Mouse (Mus musculus): Measurements from ENCODE around the gene Pten. TPM values are rescaled to one million over a fixed set of nuclear protein-coding genes. Genes with fewer than 3 reads are reported as not detected.

Pten gene
- polyA plus RNA-seq, 1 experiment: 64.1 TPM

- Histone ChIP-seq H3K27ac (ENCODE audit: insufficient read depth, low read length) (peak overlapping the region; percentile 75), H3K9ac (ENCODE audit: low read depth, poor library complexity, severe bottlenecking) (peak overlapping the region; percentile 72), H3K4me3 (ENCODE audit: low read depth, low read length) (peak overlapping the region; percentile 94), H3K27me3 (ENCODE audit: control insufficient read depth, insufficient read depth, low read length, poor library complexity, severe bottlenecking) (no peaks in the 10 kb centered on the region), H3K36me3 (ENCODE audit: control insufficient read depth, insufficient read depth, low read length, poor library complexity, severe bottlenecking) (peaks cover 3% of the 10 kb centered on the region; the same call in 1 of the 2 replicates), H3K9me3 (replicated peaks; ENCODE audit: control insufficient read depth, insufficient read depth, low read length, poor library complexity, severe bottlenecking) (no peaks in the 10 kb centered on the region), H3K4me1 (ENCODE audit: control insufficient read depth, insufficient read depth, low read length) (no peaks in the 10 kb centered on the region)
- TF ChIP-seq EP300 (IDR thresholded peaks at IDR 0.05; ENCODE audit: insufficient read depth, low read depth, low read length) (peak; percentile 73; the same call in 1 of the 2 replicates), POLR2A (IDR thresholded peaks at IDR 0.05; ENCODE audit: insufficient read depth, low read length) (peak; percentile 94), CTCF (IDR thresholded peaks at IDR 0.05; ENCODE audit: low read depth, low read length) (peak; percentile 18)
Measured at GRCm38 (mm10) chr19:32755792-32756635, 1.3 kb upstream of the Pten start.

- H3K27ac ChIP-seq (ENCODE audit: insufficient read depth, low read length): peak overlapping the region; percentile 44; the same call in 1 of the 2 replicates
Measured at GRCm38 (mm10) chr19:32756636-32756899, 729 bp upstream of the Pten start.

DNA sequence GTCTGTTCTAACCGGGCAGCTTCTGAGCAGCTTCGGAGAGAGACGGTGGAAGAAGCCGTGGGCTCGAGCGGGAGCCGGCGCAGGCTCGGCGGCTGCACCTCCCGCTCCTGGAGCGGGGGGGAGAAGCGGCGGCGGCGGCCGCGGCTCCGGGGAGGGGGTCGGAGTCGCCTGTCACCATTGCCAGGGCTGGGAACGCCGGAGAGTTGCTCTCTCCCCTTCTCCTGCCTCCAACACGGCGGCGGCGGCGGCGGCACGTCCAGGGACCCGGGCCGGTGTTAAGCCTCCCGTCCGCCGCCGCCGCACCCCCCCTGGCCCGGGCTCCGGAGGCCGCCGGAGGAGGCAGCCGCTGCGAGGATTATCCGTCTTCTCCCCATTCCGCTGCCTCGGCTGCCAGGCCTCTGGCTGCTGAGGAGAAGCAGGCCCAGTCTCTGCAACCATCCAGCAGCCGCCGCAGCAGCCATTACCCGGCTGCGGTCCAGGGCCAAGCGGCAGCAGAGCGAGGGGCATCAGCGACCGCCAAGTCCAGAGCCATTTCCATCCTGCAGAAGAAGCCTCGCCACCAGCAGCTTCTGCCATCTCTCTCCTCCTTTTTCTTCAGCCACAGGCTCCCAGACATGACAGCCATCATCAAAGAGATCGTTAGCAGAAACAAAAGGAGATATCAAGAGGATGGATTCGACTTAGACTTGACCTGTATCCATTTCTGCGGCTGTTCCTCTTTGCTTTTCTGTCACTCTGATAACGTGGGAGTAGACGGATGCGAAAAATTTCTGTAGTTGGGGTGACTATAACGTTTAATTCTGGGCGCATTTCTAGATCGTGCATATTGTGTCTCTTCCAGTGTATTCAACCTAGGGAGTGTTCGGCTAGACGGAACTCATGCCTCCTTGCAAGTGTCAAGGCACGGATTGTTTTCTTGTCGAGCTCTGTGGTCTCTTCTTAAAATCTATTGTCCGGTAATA lies 815 bp downstream of the Pten start:
- peak overlapping the region; percentile 20; the same call in 1 of the 2 replicates for H3K27ac ChIP-seq (ENCODE audit: insufficient read depth, low read length)
- no peak for TF ChIP-seq POLR2A (IDR thresholded peaks at IDR 0.05; ENCODE audit: insufficient read depth, low read length)
- no peak for TF ChIP-seq CTCF (IDR thresholded peaks at IDR 0.05; ENCODE audit: low read depth, low read length)
- TF ChIP-seq EP300 (IDR thresholded peaks at IDR 0.05; ENCODE audit: insufficient read depth, low read depth, low read length): no peak
- H3K27me3 ChIP-seq (ENCODE audit: control insufficient read depth, insufficient read depth, low read length, poor library complexity, severe bottlenecking): no peaks in the 10 kb centered on the region
- no peaks in the 10 kb centered on the region for H3K4me1 ChIP-seq (ENCODE audit: control insufficient read depth, insufficient read depth, low read length)
- H3K9me3 ChIP-seq (replicated peaks; ENCODE audit: control insufficient read depth, insufficient read depth, low read length, poor library complexity, severe bottlenecking): no peaks in the 10 kb centered on the region
- peaks cover 9% of the 10 kb centered on the region for H3K36me3 ChIP-seq (ENCODE audit: control insufficient read depth, insufficient read depth, low read length, poor library complexity, severe bottlenecking)
- peak overlapping the region; percentile 95 for H3K4me3 ChIP-seq (ENCODE audit: low read depth, low read length)
- H3K9ac ChIP-seq (ENCODE audit: low read depth, poor library complexity, severe bottlenecking): peak overlapping the region; percentile 97

More at GRCm38 (mm10) chr19:32756636-32756899, 729 bp upstream of the Pten start:
- Histone ChIP-seq H3K4me3 (ENCODE audit: low read depth, low read length) (peak overlapping the region; percentile 94), H3K27me3 (ENCODE audit: control insufficient read depth, insufficient read depth, low read length, poor library complexity, severe bottlenecking) (no peaks in the 10 kb centered on the region), H3K4me1 (ENCODE audit: control insufficient read depth, insufficient read depth, low read length) (no peaks in the 10 kb centered on the region), H3K36me3 (ENCODE audit: control insufficient read depth, insufficient read depth, low read length, poor library complexity, severe bottlenecking) (peaks cover 3% of the 10 kb centered on the region; the same call in 1 of the 2 replicates), H3K9me3 (replicated peaks; ENCODE audit: control insufficient read depth, insufficient read depth, low read length, poor library complexity, severe bottlenecking) (no peaks in the 10 kb centered on the region), H3K9ac (ENCODE audit: low read depth, poor library complexity, severe bottlenecking) (peak overlapping the region; percentile 72)
- TF ChIP-seq EP300 (IDR thresholded peaks at IDR 0.05; ENCODE audit: insufficient read depth, low read depth, low read length) (no peak), CTCF (IDR thresholded peaks at IDR 0.05; ENCODE audit: low read depth, low read length) (no peak), POLR2A (IDR thresholded peaks at IDR 0.05; ENCODE audit: insufficient read depth, low read length) (no peak)

DNA sequence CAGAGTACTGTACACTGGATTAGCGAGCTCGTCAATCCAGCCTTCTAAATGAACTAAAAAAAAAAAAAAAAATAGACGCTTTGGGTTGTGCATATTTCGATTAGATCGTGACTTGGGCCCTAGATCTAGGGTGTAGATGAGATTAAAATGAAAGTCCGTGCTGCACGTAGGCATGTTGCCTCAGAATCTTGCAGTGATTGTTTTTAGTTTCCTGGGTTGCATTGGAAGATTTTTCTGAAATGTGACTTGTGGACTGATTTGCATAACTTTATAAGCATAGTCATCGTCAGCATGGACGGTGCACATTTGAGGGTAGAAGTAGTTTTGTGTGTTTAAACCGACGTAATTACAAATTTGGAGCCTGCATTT lies 1.5 kb downstream of the Pten start:
- H3K9me3 ChIP-seq (replicated peaks; ENCODE audit: control insufficient read depth, insufficient read depth, low read length, poor library complexity, severe bottlenecking): no peaks in the 10 kb centered on the region
- H3K4me3 ChIP-seq (ENCODE audit: low read depth, low read length): peak overlapping the region; percentile 95
- peaks cover 15% of the 10 kb centered on the region for H3K36me3 ChIP-seq (ENCODE audit: control insufficient read depth, insufficient read depth, low read length, poor library complexity, severe bottlenecking)
- no peaks in the 10 kb centered on the region for H3K4me1 ChIP-seq (ENCODE audit: control insufficient read depth, insufficient read depth, low read length)
- H3K9ac ChIP-seq (ENCODE audit: low read depth, poor library complexity, severe bottlenecking): peak overlapping the region; percentile 97
- TF ChIP-seq EP300 (IDR thresholded peaks at IDR 0.05; ENCODE audit: insufficient read depth, low read depth, low read length): no peak
- TF ChIP-seq POLR2A (IDR thresholded peaks at IDR 0.05; ENCODE audit: insufficient read depth, low read length): no peak
- TF ChIP-seq CTCF (IDR thresholded peaks at IDR 0.05; ENCODE audit: low read depth, low read length): no peak
- H3K27me3 ChIP-seq (ENCODE audit: control insufficient read depth, insufficient read depth, low read length, poor library complexity, severe bottlenecking): no peaks in the 10 kb centered on the region
- no peak overlapping the region for H3K27ac ChIP-seq (ENCODE audit: insufficient read depth, low read length)

GRCm38 (mm10) chr19:32759357-32760024 lies 2.2 kb downstream of the Pten start:
- Histone ChIP-seq H3K9me3 (replicated peaks; ENCODE audit: control insufficient read depth, insufficient read depth, low read length, poor library complexity, severe bottlenecking) (no peaks in the 10 kb centered on the region), H3K9ac (ENCODE audit: low read depth, poor library complexity, severe bottlenecking) (peak overlapping the region; percentile 97), H3K36me3 (ENCODE audit: control insufficient read depth, insufficient read depth, low read length, poor library complexity, severe bottlenecking) (peaks cover 16% of the 10 kb centered on the region), H3K27ac (ENCODE audit: insufficient read depth, low read length) (no peak overlapping the region), H3K4me1 (ENCODE audit: control insufficient read depth, insufficient read depth, low read length) (no peaks in the 10 kb centered on the region), H3K4me3 (ENCODE audit: low read depth, low read length) (peak overlapping the region; percentile 67), H3K27me3 (ENCODE audit: control insufficient read depth, insufficient read depth, low read length, poor library complexity, severe bottlenecking) (no peaks in the 10 kb centered on the region)
- TF ChIP-seq EP300 (IDR thresholded peaks at IDR 0.05; ENCODE audit: insufficient read depth, low read depth, low read length): no peak
- no peak for TF ChIP-seq POLR2A (IDR thresholded peaks at IDR 0.05; ENCODE audit: insufficient read depth, low read length)
- no peak for TF ChIP-seq CTCF (IDR thresholded peaks at IDR 0.05; ENCODE audit: low read depth, low read length)
